Mouse (Mus musculus) urinary bladder, postnatal 14 days (tissue): ENCODE data around the gene Tk1.
"Not testable (repeated sequence)": the region's sequence is repeated elsewhere in the genome, so short reads cannot be mapped to it uniquely, and the experiment has no call there.

Source experiments
- DNase-seq: peaks from one replicate; pipeline ENCODE4 v3.0.0; 2021; ENCODE audit warnings: low spot score

The Tk1 gene

DNA sequence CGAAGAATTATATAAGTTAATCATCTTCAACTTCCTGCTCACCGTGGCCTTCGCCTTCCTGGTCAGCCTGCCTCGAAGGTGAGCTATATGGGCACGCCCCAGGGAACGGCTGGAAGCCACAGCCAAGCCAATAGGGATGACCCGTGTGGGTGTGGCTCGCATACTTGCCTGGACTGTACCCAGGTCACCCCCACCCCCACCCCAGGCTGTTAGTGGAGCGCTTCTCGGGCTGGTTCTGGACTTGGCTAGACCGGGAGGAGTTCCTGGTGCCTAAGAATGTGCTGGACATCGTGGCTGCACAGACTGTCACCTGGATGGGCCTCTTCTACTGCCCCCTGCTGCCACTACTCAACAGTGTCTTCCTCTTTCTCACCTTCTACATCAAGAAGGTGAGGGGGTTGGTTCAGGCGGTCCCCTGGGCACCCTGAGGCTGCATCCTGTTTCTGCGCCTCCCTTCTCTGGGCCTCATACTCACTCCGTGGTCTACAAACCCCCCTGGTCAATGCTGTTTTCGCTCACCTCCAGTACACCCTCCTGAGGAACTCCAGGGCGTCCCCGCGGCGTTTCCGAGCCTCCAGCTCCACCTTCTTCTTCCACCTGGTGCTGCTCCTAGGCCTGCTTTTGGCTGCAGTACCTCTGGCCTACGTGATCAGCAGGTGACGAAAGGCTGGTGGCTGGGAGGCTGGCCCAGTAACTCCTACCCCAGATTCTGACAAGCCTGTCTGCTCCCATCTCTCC lies 35.0 kb downstream of the Tk1 start:
- DNase-seq, result peak; percentile 81

DNA sequence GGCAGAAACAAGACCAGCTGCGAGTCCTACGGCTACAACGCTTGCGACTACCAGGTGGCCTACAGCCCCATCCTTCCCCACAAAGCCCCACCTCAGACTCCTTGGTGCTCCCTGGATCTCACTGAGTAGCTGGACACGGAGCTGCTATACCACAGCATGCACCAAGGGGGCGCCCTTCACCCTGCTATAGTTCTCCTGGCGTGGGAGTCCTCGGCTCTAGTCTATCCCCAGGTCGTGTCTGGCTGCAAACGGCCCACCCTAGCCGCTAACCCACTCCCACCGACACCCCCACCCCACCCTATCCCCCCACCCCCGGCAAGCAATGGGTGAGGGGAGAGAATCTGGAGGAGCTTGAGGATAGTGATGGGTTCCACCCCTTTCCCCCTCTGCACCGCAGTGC lies 35.6 kb downstream of the Tk1 start:
- peak; percentile 76 for DNase-seq

DNA sequence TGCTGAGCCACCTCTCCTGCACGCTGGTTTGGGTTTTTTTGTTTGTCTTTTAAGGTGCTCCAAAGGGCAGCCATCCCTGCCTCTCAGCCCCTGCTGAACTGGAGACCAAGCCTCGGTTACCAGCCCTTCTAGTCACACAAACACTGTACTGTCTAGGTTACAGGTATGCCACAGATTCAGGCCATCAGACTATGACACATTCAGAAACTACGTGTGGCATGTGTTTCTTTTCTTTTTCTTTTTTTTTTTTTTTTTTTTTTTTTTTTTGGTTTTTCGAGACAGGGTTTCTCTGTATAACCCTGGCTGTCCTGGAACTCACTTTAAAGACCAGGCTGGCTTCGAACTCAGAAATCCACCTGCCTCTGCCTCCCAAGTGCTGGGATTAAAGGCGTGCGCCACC lies 37.4 kb downstream of the Tk1 start:
- not testable (repeated sequence) for DNase-seq

DNA sequence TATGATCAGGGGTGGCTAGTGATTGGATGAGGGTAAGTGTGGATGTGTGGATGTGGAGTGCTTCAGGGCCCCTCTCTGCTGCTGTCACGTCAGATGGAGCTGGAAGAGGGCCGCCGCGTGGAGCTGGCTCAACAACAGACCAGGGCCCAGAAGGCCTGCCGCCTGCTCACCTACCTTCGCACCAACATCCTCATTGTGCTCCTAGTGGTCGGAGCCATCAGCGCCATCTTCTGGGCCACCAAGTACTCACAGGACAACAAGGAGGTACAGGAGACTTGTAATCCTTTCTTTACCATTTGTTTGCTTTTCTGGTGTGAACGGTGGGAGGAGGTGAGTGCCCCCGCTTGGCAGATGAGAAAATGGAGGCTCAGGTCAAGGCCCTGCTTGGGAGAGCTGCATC lies 39.6 kb downstream of the Tk1 start:
- DNase-seq, result peak; percentile 70

DNA sequence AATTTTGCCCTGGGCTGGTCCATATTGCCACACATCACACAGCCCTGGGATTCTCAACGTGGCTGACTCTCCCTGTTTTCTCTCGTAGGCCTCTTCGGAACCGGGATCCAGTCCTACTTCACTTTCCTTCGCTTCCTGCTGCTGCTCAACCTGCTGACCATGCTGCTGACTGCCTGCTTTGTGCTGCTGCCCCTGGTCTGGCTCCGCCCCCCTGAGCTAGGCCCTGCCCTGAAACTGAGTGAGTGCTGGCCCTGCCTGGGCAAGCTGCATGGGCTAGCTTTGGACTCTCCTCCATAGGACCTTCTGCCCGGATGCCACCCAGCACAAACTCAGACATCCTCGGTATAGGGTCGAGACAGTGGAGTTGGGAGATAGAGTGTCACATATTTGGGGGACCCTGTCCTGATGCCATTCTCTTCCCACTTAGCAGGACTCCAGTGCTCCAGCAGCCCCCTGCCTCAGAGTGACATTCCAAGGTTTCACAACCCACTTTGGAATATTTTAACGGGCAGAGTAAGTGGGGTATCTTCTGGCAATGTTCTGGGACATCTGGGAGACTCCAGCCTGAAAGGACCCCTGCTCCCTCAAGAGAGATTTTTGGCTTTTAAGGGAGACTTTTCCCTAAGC lies 42.1 kb downstream of the Tk1 start:
- DNase-seq, result peak; percentile 32

DNA sequence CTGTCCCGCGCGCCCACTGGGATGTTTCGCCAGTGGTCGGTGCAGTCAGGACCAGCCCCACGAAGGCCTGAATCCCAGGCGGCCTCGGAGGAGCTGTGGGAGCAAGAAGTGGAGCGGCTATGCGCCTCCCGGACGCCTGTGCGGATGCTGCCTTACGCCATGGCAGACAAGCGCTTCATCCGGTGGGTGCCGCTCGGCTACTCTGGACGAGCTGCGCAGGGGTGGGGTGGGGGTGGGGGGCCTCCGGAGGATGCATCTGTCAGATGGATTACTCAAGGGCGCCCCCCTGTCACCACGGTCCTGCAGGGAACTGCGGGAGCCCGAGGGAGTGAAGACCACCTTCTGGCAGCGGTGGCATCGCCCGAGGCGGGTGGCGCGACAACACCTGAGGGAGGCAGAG lies 42.8 kb downstream of the Tk1 start:
- peak; percentile 45 for DNase-seq

DNA sequence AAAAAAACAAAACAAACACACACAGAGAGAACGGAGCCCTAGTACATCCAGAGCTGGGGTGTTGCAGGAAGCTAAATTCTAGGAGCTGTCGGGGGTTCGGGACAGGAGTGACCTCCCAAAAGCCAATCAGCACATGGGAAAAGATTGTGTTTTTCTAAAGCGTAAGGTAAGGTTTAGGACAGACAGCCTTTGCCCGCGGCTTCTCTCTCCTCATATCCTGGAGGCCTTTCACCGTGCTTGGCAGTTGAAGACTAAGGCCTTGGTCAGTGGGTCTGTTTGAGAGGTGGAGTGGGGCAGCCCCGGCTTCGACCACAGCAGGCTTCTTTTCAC lies 43.2 kb downstream of the Tk1 start:
- no peak for DNase-seq

DNA sequence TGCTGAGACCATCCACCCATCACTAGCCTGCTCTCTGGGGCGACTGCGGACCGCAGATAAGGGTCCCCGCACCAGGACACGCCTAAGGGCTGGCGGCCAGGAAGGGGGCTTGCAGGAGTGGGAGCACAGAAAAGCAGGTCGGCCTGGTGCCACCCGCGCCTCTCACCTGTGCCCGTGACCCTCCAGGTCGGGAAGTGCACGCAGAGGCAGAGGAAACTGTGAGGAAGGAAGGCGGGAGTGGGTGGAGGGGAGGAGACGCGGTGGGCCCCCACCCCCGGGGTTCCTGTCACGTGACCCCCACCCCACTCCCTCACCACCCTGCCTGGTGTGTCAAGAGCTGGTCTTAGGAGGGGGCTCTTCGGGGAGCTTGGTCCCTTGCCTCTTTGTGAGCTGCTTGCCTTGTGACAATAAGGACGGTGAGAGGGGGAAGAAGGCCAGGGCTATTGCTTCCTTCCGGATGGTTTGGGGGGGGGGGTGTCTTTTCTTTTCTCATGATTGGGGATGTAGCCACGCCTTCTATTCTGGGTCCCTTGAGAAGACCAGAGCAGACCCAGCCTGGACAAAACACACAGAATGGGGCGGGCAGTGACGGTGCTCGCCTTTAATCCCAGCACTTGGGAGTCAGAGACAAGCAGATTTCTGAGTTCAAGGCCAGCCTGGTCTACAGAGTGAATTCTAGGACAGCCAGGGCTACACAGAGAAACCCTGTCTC lies 43.7 kb downstream of the Tk1 start, which contains the start of the genes Tmc8 and Tmc6:
TSS of gene Tmc8 (plus strand) at position 84 of the 712 bp plus-strand sequence.
TSS of gene Tmc6 (minus strand) at position 206 of the 712 bp plus-strand sequence.
- DNase-seq, result no peak

DNA sequence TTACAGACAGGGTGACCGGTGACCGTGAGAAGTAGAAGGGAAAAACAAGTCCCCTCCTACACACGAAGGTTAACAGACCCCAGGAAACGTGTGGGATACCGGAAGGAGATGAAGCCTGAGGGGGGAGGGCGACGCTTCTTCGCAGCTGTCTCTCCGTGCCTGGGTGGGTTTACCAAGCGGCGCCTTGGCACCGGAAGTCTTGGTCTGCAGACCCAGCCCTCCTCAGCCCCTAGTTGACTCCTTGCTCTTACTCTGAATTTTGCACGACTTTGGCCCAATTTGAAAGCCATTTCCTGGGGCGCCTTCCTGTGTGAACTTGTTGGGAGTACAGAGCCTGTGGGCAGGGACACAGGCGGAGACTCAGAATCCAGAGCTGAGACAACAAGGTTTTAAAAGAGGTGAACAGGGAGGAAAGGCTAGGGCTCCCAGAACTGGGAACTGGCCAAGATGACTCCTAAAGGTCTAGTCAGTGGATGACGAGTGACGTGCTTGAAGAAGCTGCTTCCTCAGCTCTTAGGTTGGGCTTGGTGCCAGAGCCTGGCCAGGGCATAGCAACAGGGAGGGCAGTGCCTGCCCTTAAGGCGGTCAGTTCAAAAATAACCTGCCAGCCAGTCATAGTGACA lies 44.6 kb downstream of the Tk1 start:
- DNase-seq, result peak; percentile 77

DNA sequence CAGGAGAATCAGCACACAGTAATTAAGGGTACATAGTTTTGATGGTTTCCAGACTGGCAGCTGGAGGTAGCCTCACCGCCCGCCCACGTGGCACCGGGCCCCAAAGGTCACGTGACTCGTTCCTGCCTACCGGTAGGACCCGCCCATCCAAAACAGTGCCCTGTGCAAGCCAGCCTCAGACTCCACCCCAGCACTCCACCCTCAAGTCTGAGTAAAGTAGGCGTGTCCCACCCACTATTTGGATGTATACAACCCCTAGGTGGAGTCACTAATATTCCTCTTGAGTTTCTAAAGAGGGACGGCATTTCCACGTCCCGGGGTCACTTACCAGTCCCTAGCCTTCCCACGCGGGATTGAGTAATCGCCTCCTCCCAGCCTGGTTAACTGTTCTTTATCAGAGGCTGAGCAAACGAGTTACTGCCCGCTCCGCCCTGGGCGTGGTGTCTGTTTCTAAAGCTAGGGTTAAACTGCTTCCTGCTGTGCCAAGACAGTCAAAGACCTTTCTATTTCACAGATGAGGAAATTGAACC lies 45.2 kb downstream of the Tk1 start:
- peak; percentile 95 for DNase-seq

DNA sequence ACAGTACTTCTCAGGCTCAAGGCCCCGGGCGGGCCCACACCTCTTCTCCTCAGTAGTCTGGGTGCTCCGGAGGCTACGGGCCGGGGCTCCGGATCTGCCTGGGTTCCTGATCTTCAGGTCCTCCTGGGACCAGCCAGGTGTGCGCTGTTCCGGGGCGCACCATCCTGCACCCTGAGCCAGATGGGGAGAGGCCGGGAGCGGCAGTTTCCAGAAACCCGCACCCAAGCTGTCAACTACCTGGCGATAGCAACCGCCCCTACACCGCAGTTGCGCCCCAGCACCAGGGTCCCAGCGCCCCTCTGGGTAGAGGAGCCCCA lies 45.7 kb downstream of the Tk1 start:
- DNase-seq, result no peak

DNA sequence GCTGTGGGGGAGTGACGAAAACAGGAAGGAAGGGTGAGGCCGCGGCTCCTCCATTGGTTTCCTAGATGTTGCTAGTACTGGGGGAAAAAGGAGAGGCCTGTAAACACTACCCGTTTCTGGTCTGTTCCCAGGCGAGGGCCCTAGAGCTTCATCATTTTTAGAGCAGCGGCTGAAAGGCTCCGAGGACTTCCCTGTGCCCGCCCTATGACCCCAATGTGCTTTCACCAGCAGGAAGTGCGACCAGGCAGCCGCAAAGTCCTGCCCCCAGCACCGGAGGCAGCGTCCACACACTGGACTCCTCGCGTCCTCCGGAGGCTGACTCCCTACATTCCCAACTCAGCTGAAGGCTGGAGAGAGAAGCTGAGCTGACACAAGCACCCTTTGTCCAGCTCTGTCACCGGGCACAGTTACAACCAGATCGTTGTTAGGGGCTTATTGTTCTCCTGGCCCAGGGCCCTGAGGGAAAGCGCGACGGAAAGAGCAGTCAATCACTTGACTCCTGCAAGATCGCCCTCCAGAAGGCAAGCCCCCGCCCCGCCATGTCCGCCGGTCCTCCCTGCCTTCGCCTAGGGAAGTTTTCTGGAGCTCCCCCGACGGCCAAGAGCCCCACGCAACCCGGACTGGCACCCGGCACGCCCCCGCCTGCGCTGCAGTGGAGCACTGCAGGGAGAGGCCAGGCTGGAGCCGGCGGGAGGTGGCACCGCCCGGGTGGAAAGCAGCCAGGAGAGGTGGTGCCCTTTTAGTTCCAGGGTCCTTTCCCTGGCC lies 46.3 kb downstream of the Tk1 start:
- peak; percentile 74 for DNase-seq

DNA sequence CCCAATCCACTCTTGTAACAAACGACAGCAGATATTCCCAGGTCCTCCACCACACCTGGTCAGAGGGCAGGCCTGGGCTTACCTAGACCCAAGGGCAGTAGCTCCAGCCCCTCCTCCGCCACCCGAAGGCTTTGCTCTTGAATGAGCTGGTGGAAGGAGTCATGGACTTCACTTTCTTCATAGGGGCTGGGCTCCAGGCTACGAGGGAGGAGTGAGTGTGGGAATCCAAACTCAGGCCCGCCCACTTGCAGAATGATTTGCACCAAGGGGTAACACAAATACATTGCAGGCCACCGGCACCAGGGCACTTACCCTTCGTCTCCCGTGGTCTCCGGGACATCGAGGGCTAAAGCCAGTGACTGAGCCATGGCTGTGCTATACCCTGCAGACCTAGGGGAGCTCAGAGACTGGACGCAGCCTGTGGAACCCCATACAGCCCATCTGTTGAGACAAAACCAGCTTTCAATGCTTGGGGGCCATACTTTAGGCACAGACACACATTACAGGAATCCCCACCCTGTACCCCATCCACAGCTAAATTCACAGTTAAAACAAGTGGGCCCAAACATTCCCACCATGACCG lies 47.0 kb downstream of the Tk1 start:
- DNase-seq, result peak; percentile 37

DNA sequence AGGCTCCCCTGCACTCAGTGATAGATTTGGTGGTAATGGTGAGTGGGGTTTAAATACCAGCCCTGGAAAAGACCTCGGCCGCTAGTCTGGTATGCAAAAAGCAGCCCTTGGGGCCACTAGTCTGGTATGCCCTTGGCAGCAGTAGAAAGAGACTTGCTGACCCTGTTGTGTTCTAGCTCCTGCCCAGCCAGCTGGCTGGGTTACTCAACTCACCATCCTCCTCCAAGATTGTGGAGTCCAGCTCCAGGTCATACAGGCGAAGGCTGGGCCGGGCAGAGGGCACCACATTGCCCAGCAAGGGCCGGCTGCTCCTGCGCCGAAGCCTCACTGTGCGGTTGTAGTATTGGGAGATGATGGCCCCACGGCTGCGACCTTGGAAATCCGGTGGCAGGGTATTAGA lies 47.9 kb downstream of the Tk1 start:
- DNase-seq, result no peak

DNA sequence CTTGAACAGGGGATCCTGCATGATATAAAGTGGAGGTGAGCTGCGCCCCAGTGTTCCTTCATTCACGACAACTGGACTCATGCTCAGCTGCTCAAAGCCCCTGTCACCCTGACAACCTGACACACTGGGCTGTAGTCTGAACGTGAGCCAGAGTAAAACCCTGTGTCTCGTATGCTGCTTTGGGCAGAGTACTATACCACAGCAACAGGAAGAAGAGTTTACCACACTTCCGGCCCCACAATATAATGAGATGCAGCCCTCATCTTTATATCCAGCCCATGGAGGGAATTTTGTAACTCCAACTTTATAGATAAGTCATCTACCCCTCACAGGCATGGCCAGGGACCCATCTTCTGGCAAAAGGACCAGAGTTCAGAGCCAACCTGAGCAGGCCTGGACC lies 48.8 kb downstream of the Tk1 start:
- no peak for DNase-seq

DNA sequence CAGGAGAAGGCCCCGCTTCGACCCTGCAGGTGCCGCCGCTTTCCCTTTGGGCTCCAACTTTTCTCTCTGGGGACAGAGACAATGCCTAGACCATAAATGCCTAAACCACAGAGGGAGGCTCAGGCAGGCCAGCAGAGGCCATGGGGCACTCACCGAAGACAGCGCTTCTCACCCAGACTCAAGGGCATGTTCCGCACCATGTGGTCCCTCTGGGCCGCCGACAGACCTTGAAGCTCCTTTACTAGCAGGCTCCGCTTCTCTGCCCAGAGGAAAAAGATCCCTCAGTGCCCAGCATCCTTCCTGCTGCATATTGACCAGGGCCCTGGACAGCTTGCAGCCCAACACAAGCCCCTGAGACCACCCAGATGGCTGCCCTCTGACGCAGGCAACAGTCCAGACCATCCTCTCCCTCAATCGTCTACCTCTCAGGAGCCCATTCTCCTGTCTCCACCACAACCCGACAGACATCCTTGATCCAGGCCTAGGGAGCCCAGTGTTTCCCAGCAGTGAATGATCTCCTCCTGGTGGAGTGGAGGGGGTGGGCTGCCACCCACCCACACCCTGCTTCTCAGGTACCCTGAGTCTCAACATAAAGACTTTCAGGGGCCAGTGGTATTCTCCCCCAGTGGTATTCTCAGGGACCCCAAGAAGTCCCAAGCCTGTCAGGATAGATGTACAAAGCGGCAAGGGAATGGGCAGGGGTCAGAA lies 49.7 kb downstream of the Tk1 start:
- no peak for DNase-seq

DNA sequence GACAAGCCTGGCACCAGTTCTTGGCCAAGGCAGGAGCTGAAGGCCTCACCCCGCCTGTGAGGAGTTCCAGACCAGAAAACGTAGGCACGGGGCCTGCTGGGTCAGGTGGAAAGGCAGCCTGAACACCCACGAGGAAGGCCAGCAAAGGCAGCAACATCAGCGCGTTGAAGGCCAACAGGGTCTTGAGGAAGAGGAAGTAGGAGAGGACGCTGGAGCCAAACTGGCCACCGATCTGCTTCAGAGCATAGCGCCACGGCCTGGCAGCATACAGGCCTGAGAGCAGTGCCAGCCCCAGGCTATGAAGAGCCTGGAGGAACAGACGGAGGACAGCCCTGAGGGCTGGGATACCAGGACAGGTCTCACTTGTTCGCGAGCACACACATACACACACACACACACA lies 50.4 kb downstream of the Tk1 start:
- DNase-seq, result no peak

DNA sequence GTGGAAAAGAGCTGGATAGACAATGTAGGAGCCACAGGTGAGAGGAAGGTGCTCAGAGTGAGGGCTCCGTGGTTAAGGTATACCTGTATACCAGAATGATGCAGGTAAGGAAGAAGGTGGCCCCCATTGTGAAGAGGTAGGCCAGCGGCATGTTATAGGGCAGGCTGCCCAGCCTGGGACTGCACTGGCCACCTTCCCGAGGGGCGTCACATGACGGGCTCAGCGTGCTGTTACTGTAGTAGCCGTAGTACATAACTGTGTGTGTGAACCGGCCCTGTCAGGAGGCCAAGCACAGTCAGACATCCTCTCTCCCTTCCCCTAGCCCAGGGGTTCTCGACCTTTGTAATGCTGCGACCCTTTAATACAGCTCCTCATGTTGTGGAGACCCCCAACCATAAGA lies 51.0 kb downstream of the Tk1 start:
- DNase-seq, result no peak

DNA sequence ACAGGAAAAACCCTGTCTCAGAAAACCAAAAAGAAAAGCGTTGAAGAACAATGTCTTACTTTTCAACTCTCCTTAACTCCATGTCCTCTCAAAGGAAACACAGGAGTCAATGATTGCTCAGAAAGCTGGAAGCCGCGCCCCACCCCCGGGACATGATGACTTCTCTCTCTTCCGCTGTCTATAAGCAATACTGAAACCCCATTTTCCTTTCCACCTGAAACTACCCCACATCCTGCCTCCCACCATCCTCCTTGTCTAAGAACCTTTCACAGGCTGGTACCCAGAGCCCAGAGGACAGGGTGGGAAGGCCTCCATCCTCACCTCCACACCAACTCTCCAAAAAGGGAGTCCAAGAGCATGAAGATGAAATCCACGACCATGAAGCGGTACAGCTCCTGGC lies 53.5 kb downstream of the Tk1 start:
- no peak for DNase-seq

DNA sequence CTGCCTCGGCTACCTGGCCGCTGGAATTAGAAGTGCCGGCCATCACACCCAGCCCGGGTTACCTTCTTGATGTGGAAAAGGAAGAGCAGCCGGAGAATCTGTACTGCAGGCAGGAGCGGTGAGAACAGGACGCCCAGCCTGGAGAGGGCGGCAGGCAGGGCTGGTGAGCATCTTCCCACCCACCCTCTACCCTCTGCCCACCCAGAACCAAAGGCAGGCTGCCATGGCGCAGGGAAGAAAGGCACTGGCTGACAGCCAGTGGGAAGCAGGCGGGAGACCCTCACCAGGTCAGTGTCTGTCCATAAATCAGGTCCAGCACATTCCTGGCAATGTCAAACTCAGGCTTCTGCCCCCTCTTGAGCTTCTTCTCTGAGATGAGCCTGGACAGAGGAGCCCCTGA lies 55.5 kb downstream of the Tk1 start:
- no peak for DNase-seq

DNA sequence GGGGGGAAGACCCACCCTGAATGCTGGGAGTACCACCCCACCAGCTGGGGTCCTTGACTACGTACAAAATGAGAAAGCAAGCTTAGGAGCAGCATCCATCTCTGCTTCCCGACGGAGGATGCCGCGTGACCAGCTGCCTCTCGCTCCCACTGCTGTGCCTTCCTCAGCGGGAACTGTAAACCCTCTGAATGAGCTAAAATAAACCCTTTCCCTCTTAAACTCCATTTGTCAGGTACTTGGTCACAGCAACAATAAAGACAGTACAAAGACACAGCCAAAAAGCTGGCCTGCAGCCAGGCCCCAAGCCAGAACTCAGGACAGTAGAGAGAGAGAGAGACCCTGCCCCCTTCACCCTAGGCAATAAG lies 56.2 kb downstream of the Tk1 start:
- DNase-seq, result no peak
